Mouse (Mus musculus) neural tube, embryonic 15.5 days (tissue): Measurements from ENCODE around the gene Slc46a1. TPM values are rescaled to one million over a fixed set of nuclear protein-coding genes. Genes with fewer than 3 reads are reported as not detected.

Experiments used
- ATAC-seq: fragments of 200-750 bp; cut with Nextera tagmentation; 2 replicates; pipeline ENCODE4 v1.8.0; 2017; ENCODE audit warnings: mild to moderate bottlenecking, moderate TSS enrichment, moderate library complexity; ENCODE audit not compliant: low FRiP score
- H3K27ac ChIP-seq: fragments of 300-500 bp; sonication (generic); replicated peaks from 2 replicates; pipeline ENCODE4 v1.5.1; 2015; ENCODE audit warnings: mild to moderate bottlenecking, inconsistent platforms
- H3K27me3 ChIP-seq: fragments of 300-500 bp; sonication (generic); replicated peaks from 2 replicates; pipeline ENCODE4 v1.6.1; 2015; ENCODE audit warnings: inconsistent platforms
- H3K36me3 ChIP-seq: fragments of 300-500 bp; sonication (generic); 2 replicates; pipeline ENCODE4 v1.6.1; 2015; ENCODE audit warnings: inconsistent platforms
- H3K4me1 ChIP-seq: fragments of 300-500 bp; sonication (generic); 2 replicates; pipeline ENCODE4 v1.6.1; 2015; ENCODE audit warnings: inconsistent platforms
- H3K4me2 ChIP-seq: fragments of 300-500 bp; sonication (generic); 2 replicates; pipeline ENCODE4 v1.6.1; 2015; ENCODE audit warnings: inconsistent platforms, mild to moderate bottlenecking, moderate library complexity
- H3K4me3 ChIP-seq: fragments of 300-500 bp; sonication (generic); replicated peaks from 2 replicates; pipeline ENCODE4 v1.5.1; 2015; ENCODE audit warnings: mild to moderate bottlenecking, inconsistent platforms
- H3K9ac ChIP-seq: fragments of 300-500 bp; sonication (generic); replicated peaks from 2 replicates; pipeline ENCODE4 v1.6.1; 2015; ENCODE audit warnings: mild to moderate bottlenecking, inconsistent platforms
- H3K9me3 ChIP-seq: fragments of 300-500 bp; sonication (generic); replicated peaks from 2 replicates; pipeline ENCODE4 v1.6.1; 2016; ENCODE audit warnings: inconsistent platforms
- WGBS: fragments of 180-500 bp; shearing (Covaris S2); methylation state at CpG from one replicate; pipeline ENCODE4 v1.1.7; 2015; ENCODE audit warnings: mixed read lengths; 5-methylcytosine and 5-hydroxymethylcytosine counted together
- polyA plus RNA-seq: library from polyadenylated mRNA; unstranded; fragments of >200 nt; fragmentation: Nextera tagmentation; extraction: Ambion mirVana; gene quantifications from 2 replicates; pipeline ENCODE4 v1.2.1, GENCODE M21; 2015

Gene Slc46a1
- polyA plus RNA-seq, 1 experiment from 2014 or later = 26.0 TPM

DNA sequence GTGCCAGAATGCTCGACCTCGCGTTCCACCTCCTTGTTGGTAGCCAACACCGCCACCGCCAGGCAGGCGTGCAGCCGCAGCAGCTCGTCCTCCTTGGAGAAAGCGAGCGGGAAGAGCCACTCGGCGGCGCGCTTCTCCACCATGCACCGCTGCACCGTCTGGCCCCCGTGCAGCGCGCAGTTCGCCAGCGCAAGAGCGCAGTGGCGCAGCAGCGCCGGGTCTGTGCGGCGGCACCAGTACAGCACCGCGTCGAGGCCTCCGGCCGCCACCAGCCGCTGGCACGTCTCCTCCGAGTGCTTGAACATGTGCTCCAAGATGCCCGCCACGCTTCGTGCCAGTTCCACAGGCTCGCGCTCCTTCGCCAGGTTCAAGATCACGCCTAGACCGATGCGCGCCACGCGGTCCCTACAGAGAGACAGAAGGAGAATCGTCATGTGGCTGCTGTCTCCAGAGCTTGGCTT, 25.3 kb downstream of the Slc46a1 start:
- peak overlapping the region; percentile 56 for H3K4me2 ChIP-seq
- 8% methylated on average over 48 of the region's 48 CpGs for WGBS
- peak overlapping the region; percentile 30 for H3K4me3 ChIP-seq
- peaks cover 30% of the 10 kb centered on the region for H3K4me1 ChIP-seq
- peak overlapping the region; percentile 28; the same call in 1 of the 2 replicates for H3K27ac ChIP-seq
- peaks cover 31% of the 10 kb centered on the region for H3K27me3 ChIP-seq
- peaks cover 16% of the 10 kb centered on the region for H3K36me3 ChIP-seq
- peak overlapping the region; percentile 41 for H3K9ac ChIP-seq
- H3K9me3 ChIP-seq = no peaks in the 10 kb centered on the region
- ATAC-seq = peak; percentile 75

DNA sequence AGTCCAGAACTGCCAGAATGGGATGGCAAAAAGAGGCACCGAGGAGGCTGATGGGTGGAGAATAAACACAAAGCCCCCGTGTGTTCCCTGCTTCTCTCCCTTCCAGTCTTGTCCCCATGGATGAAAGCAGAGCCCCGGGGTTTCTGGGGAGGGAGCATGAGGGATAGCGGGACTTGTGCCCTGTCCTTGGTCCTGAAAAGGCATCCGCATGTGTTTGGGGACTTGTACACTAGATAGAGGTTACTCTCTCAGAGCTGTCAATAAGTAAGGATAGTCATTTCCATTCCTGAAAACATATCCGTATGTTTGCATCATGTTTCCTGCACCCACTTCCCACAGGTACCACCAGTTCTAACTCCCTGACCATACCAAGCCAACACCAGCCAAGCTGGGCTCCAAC, 30.4 kb downstream of the Slc46a1 start:
- H3K27ac ChIP-seq = peak overlapping the region; percentile 92; the same call in 1 of the 2 replicates

DNA sequence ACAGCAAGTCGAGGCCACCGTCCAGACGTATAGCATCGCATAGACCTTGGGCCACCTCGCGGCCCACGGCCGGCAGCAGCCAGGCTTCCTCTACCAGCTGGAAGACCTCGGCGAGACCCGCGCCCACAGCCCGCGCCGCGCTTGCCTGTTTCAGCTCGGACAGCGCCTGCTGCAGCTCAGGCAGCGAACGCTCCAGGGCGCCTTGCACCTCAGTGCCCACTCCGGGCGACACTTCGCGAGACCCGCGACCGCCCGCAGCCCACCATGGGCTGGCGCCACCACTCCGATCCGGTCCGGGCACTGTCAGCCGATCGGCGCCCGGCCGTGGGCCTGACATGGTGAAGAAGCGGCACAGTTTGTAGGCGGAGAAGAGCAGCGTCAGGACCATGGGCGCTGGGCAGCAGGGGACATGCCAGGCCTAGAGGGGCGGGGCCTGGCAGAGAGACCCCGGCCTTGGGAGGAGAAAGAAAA, 31.6 kb downstream of the Slc46a1 start:
- Histone ChIP-seq H3K9ac (peak overlapping the region; percentile 78), H3K36me3 (no peaks in the 10 kb centered on the region), H3K27ac (peak overlapping the region; percentile 92), H3K27me3 (peaks cover 19% of the 10 kb centered on the region), H3K4me1 (peaks cover 39% of the 10 kb centered on the region), H3K9me3 (no peaks in the 10 kb centered on the region), H3K4me2 (peak overlapping the region; percentile 70), H3K4me3 (peak overlapping the region; percentile 68)
- ATAC-seq = peak; percentile 76
- under 1% methylated on average over 44 of the region's 44 CpGs for WGBS

More for the DNA sequence above, 30.4 kb downstream of the Slc46a1 start:
- Histone ChIP-seq H3K36me3 (no peaks in the 10 kb centered on the region), H3K4me3 (peak overlapping the region; percentile 68), H3K4me1 (peaks cover 42% of the 10 kb centered on the region), H3K27me3 (peaks cover 22% of the 10 kb centered on the region), H3K9ac (peak overlapping the region; percentile 78), H3K4me2 (peak overlapping the region; percentile 70), H3K9me3 (no peaks in the 10 kb centered on the region)
- ATAC-seq = no peak
- WGBS = 9% methylated on average over 6 of the region's 6 CpGs

- peak within 1 kb of the TSS; percentile 78 for H3K9ac ChIP-seq
- peaks cover 39% of the 10 kb centered on the region for H3K4me1 ChIP-seq
- H3K27ac ChIP-seq = peak within 1 kb of the TSS; percentile 92
- peak within 1 kb of the TSS; percentile 68 for H3K4me3 ChIP-seq
- 3% methylated on average over 36 of the region's 36 CpGs for WGBS
- ATAC-seq = peak; percentile 97
- H3K9me3 ChIP-seq = no peaks in the 10 kb centered on the region
- H3K27me3 ChIP-seq = peaks cover 19% of the 10 kb centered on the region
- H3K36me3 ChIP-seq = no peaks in the 10 kb centered on the region
- H3K4me2 ChIP-seq = peak within 1 kb of the TSS; percentile 70
These were observed 32.3 kb downstream of the Slc46a1 start, which contains the start of gene Sarm1 for GRCm38 (mm10) chr11:78497544-78498522. TSS of gene Sarm1 (minus strand) at chr11:78497754.

DNA sequence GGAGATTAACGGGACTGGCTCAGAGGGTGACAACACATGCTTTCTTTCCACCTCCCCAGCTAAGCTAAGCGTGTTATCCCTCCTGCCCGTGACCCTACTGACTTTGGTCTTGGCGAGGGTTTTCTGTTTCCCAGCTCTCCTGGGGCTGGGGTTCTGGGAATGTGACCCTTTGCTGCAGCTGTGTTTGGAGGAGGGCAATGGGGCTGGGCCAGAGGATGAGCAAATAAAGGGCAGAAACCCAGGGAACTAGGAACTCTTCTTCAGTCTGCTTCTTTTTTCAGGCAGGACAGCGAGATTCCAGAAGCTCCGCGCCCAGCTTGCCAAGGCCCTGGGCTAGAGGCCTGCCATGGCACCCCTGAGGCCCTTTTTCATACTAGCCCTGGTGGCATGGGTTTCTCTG, 33.5 kb downstream of the Slc46a1 start, which contains the start of gene Vtn:
Gene Vtn (plus strand): TSS at position 88 of the 400 bp plus-strand sequence.
- peak within 1 kb of the TSS; percentile 92 for H3K27ac ChIP-seq
- WGBS = 60% methylated on average over 7 of the region's 7 CpGs
- H3K4me1 ChIP-seq = peaks cover 38% of the 10 kb centered on the region
- ATAC-seq = no peak
- H3K4me3 ChIP-seq = peak within 1 kb of the TSS; percentile 68
- peak within 1 kb of the TSS; percentile 50 for H3K9ac ChIP-seq
- no peaks in the 10 kb centered on the region for H3K36me3 ChIP-seq
- H3K4me2 ChIP-seq = peak within 1 kb of the TSS; percentile 70
- H3K27me3 ChIP-seq = peaks cover 19% of the 10 kb centered on the region
- H3K9me3 ChIP-seq = no peaks in the 10 kb centered on the region

GRCm38 (mm10) chr11:78499543-78499942, 34.0 kb downstream of the Slc46a1 start:
- H3K9ac ChIP-seq = no peak overlapping the region
- H3K4me3 ChIP-seq = peak overlapping the region; percentile 10; the same call in 1 of the 2 replicates
- H3K4me1 ChIP-seq = peaks cover 33% of the 10 kb centered on the region
- peak overlapping the region; percentile 0; the same call in 1 of the 2 replicates for H3K4me2 ChIP-seq
- H3K27ac ChIP-seq = 0 out of 2 replicates have a peak overlapping the region, but pooled peaks have one; percentile 45
- ATAC-seq = no peak
- peaks cover 19% of the 10 kb centered on the region for H3K27me3 ChIP-seq
- 56% methylated on average over 16 of the region's 16 CpGs for WGBS
- no peaks in the 10 kb centered on the region for H3K36me3 ChIP-seq
- no peaks in the 10 kb centered on the region for H3K9me3 ChIP-seq

GRCm38 (mm10) chr11:78500623-78501202, 35.2 kb downstream of the Slc46a1 start:
- Histone ChIP-seq H3K9ac (no peak overlapping the region), H3K36me3 (peaks cover 4% of the 10 kb centered on the region), H3K9me3 (no peaks in the 10 kb centered on the region), H3K4me2 (peak overlapping the region; percentile 15), H3K4me1 (peaks cover 21% of the 10 kb centered on the region), H3K27me3 (peaks cover 19% of the 10 kb centered on the region), H3K27ac (no peak overlapping the region), H3K4me3 (peak overlapping the region; percentile 14)
- no peak for ATAC-seq
- WGBS = 80% methylated on average over 9 of the region's 9 CpGs

- no peak for ATAC-seq
- Histone ChIP-seq H3K9ac (no peak overlapping the region), H3K9me3 (no peaks in the 10 kb centered on the region), H3K27me3 (peaks cover 19% of the 10 kb centered on the region), H3K4me2 (no peak overlapping the region), H3K27ac (no peak overlapping the region), H3K36me3 (peaks cover 13% of the 10 kb centered on the region), H3K4me1 (peaks cover 13% of the 10 kb centered on the region), H3K4me3 (no peak overlapping the region)
- 87% methylated on average over 20 of the region's 20 CpGs for WGBS
These were observed 36.0 kb downstream of the Slc46a1 start for GRCm38 (mm10) chr11:78501529-78501928.

DNA sequence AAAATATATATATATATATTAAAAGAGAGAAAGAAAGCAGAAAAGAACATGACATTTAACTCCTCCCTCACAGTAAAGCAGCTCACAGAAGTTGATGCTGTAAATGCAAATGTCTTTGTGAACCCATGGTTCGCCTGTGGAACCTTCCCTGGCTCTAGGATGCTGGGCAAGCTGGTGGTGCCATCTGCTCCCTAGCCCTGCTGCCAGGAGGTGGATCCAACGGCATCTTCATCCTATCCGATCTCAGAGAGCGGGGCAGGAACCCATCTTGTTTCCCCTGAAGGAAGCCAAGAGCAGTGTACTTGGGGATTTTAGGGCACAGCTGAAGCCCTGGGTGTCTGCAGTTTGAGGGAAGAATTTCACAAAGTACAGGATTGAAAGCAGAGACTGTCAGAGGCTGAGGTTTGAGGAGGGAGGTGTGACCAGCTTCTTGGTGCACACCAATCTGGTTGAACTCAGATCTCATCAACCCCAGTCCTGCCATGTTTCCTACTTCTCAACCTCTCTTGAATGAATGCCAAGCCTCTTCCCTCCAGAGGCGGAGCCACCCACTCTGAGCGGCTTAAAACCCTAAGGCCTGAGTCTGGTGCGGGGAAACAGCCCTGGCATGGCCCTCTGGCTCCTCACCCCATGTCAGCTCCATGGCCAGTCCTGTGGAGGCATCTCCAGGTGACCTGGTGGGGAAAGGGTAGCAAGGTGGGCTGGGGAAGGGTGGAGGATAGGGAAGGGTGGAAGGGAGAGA, 37.6 kb downstream of the Slc46a1 start, which contains the start of gene Sebox:
Gene Sebox (plus strand): TSS at position 539 of the 742 bp plus-strand sequence.
- no peak within 1 kb of the TSS for H3K9ac ChIP-seq
- 66% methylated on average over 7 of the region's 7 CpGs for WGBS
- no peak for ATAC-seq

DNA sequence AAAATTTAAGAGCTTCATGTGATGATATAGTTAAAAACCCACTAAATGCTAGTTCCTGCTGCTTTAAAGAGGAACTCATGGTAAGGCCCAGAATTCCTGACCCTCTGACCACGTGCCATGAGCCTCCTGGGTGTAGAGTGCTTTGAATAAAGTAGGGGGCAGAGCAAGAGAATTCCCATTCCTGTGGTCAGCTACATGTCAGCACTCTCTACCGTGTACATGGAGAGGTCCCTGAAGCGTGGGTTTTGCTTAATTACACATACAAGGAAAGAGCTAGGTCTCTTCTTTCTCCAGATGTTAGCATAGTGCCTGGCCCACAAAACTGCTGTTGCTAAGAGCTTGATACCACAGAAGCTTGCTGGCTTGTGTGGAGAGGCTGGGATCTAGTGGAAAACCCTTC, 39.9 kb downstream of the Slc46a1 start:
- no peak overlapping the region for H3K4me3 ChIP-seq
- H3K27me3 ChIP-seq = peaks cover 6% of the 10 kb centered on the region; the same call in 1 of the 2 replicates
- WGBS = 87% methylated on average over 3 of the region's 3 CpGs
- no peak overlapping the region for H3K9ac ChIP-seq
- ATAC-seq = no peak
- H3K4me2 ChIP-seq = no peak overlapping the region
- H3K36me3 ChIP-seq = peaks cover 41% of the 10 kb centered on the region
- H3K9me3 ChIP-seq = no peaks in the 10 kb centered on the region
- no peak overlapping the region for H3K27ac ChIP-seq
- no peaks in the 10 kb centered on the region for H3K4me1 ChIP-seq

More for the DNA sequence above, 37.6 kb downstream of the Slc46a1 start, which contains the start of gene Sebox:
- Histone ChIP-seq H3K27me3 (peaks cover 19% of the 10 kb centered on the region), H3K4me3 (no peak within 1 kb of the TSS), H3K4me1 (peaks cover 4% of the 10 kb centered on the region), H3K27ac (no peak within 1 kb of the TSS), H3K9me3 (no peaks in the 10 kb centered on the region), H3K36me3 (peaks cover 27% of the 10 kb centered on the region), H3K4me2 (no peak within 1 kb of the TSS)

DNA sequence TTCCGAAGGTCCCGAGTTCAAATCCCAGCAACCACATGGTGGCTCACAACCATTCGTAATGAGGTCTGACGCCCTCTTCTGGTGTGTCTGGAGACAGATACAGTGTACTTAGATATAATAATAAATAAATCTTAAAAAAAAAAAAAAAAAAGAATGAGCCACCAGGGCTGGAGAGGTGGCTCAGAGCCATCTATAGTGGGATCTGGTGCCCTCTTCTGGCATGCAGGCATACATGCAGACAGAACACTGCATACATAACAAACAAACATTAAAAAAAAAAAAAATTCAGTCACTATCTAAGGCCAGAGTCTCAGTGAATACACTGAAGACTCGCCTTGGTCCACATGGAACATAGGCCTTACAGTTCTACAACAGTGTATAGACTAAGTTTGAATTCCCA, 43.7 kb downstream of the Slc46a1 start:
- Histone ChIP-seq H3K4me2 (no peak overlapping the region), H3K4me3 (no peak overlapping the region), H3K4me1 (peaks cover 18% of the 10 kb centered on the region), H3K9me3 (no peaks in the 10 kb centered on the region), H3K27me3 (no peaks in the 10 kb centered on the region), H3K27ac (no peak overlapping the region), H3K36me3 (peaks cover 44% of the 10 kb centered on the region), H3K9ac (no peak overlapping the region)
- ATAC-seq = no peak
- 88% methylated on average over 5 of the region's 5 CpGs for WGBS
